23 mouse cellular contexts compared by ENCODE assay signal in genomic region chr1:176123781-176124180, GRCm38 (mm10).
DNase-seq lines count a peak whose midpoint lies in the region; ATAC-seq and TF ChIP-seq lines count a peak whose summit lies in the region.
"Had no signal": no experiment of that assay in that cellular context is flagged by ENCODE, and none has a peak within 500 bp of the region (broad histone marks: within the 10 kb centered on the region; RNA-seq: fewer than 3 reads in every experiment).

No protein-coding gene starts in this region.

- no peak overlapping the region for H3K4me3 ChIP-seq in heart, embryonic 12.5 days
- no peak overlapping the region for H3K4me3 ChIP-seq in heart, adult 2 months
- no peak overlapping the region for H3K4me3 ChIP-seq in heart, embryonic 15.5 days
- no peak overlapping the region for H3K4me3 ChIP-seq in lung, embryonic 14.5 days (ENCODE audit: low read depth, low read length)
- H3K4me3 ChIP-seq: forebrain, embryonic 10.5 days; forebrain, embryonic 13.5 days; hindbrain, embryonic 10.5 days; hindbrain, embryonic 13.5 days; intestine, embryonic 15.5 days had no signal

- no peak overlapping the region for H3K9ac ChIP-seq in heart, embryonic 12.5 days
- H3K9ac ChIP-seq in heart, adult 2 months (ENCODE audit: low read depth, low read length), result no peak overlapping the region
- no peak overlapping the region for H3K9ac ChIP-seq in heart, embryonic 15.5 days
- H3K9ac ChIP-seq in lung, embryonic 14.5 days, result no peak overlapping the region
- H3K9ac ChIP-seq: forebrain, embryonic 13.5 days; hindbrain, embryonic 13.5 days; intestine, embryonic 15.5 days had no signal

- H3K27ac ChIP-seq in heart, embryonic 12.5 days (ENCODE audit: poor library complexity, severe bottlenecking), result no peak overlapping the region
- H3K27ac ChIP-seq in heart, adult 2 months, result no peak overlapping the region
- H3K27ac ChIP-seq in heart, embryonic 15.5 days, result no peak overlapping the region
- H3K27ac ChIP-seq in lung, embryonic 14.5 days (ENCODE audit: low read depth), result no peak overlapping the region
- H3K27ac ChIP-seq: forebrain, embryonic 10.5 days; forebrain, embryonic 13.5 days; hindbrain, embryonic 10.5 days; hindbrain, embryonic 13.5 days; intestine, embryonic 15.5 days had no signal

- H3K9me3 ChIP-seq in heart, embryonic 12.5 days (replicated peaks), result 0 out of 2 replicates have a peak, but pooled peaks cover 5% of the 10 kb centered on the region
- no peaks in the 10 kb centered on the region for H3K9me3 ChIP-seq in heart, embryonic 15.5 days (replicated peaks)
- no peaks in the 10 kb centered on the region for H3K9me3 ChIP-seq in lung, embryonic 14.5 days (ENCODE audit: low read depth, low read length)
- H3K9me3 ChIP-seq: forebrain, embryonic 10.5 days; forebrain, embryonic 13.5 days; hindbrain, embryonic 10.5 days; hindbrain, embryonic 13.5 days; intestine, embryonic 15.5 days had no signal

- peaks cover 66% of the 10 kb centered on the region for H3K27me3 ChIP-seq in heart, embryonic 12.5 days (replicated peaks)
- H3K27me3 ChIP-seq in heart, adult 2 months (ENCODE audit: control insufficient read depth, insufficient read depth, low read length), result no peaks in the 10 kb centered on the region
- H3K27me3 ChIP-seq in heart, embryonic 15.5 days, result peaks cover 49% of the 10 kb centered on the region
- H3K27me3 ChIP-seq in lung, embryonic 14.5 days (ENCODE audit: insufficient read depth, low read length), result no peaks in the 10 kb centered on the region
- H3K27me3 ChIP-seq: forebrain, embryonic 13.5 days; hindbrain, embryonic 13.5 days; intestine, embryonic 15.5 days had no signal

- peaks cover 16% of the 10 kb centered on the region for H3K4me1 ChIP-seq in heart, embryonic 12.5 days (replicated peaks)
- no peaks in the 10 kb centered on the region for H3K4me1 ChIP-seq in heart, adult 2 months (ENCODE audit: control insufficient read depth, insufficient read depth, low read length)
- H3K4me1 ChIP-seq in heart, embryonic 15.5 days (replicated peaks), result peaks cover 12% of the 10 kb centered on the region
- H3K4me1 ChIP-seq in lung, embryonic 14.5 days (ENCODE audit: insufficient read depth), result no peaks in the 10 kb centered on the region
- H3K4me1 ChIP-seq: forebrain, embryonic 10.5 days; forebrain, embryonic 13.5 days; hindbrain, embryonic 10.5 days; intestine, embryonic 15.5 days had no signal

- H3K79me2 ChIP-seq in heart, adult 2 months (replicated peaks; ENCODE audit: control insufficient read depth, insufficient read depth, low read length), result no peaks in the 10 kb centered on the region; the same call in 1 of the 2 replicates

- TF ChIP-seq CTCF in heart, adult 2 months (IDR thresholded peaks at IDR 0.05), result no peak
- TF ChIP-seq CTCF in lung, embryonic 14.5 days (IDR thresholded peaks at IDR 0.05; ENCODE audit: low read depth), result no peak

- intact Hi-C loops in heart, adult 2 months (cut with DNase I), result no loop called here

- WGBS in heart, embryonic 12.5 days, result 9% methylated on average over 2 of the region's 2 CpGs
- WGBS in heart, adult 2 months, result 18% methylated on average over 2 of the region's 2 CpGs
- WGBS in heart, embryonic 15.5 days, result 16% methylated on average over 2 of the region's 2 CpGs
- WGBS in lung, embryonic 14.5 days, result 22% methylated on average over 2 of the region's 2 CpGs

- no peak for TF ChIP-seq POLR2A in heart, adult 2 months (IDR thresholded peaks at IDR 0.05; ENCODE audit: insufficient read depth, low read depth, low read length)

- H3K4me2 ChIP-seq in heart, embryonic 12.5 days, result no peak overlapping the region
- peak overlapping the region; percentile 41; the same call in 1 of the 2 replicates for H3K4me2 ChIP-seq in heart, embryonic 15.5 days
- H3K4me2 ChIP-seq in lung, embryonic 14.5 days, result no peak overlapping the region
- H3K4me2 ChIP-seq: forebrain, embryonic 13.5 days; hindbrain, embryonic 13.5 days; intestine, embryonic 15.5 days had no signal

- no peak for TF ChIP-seq EP300 in heart, adult 2 months (IDR thresholded peaks at IDR 0.05; ENCODE audit: insufficient read depth, low read depth, low read length)

- H3K36me3 ChIP-seq in heart, embryonic 12.5 days, result no peaks in the 10 kb centered on the region
- no peaks in the 10 kb centered on the region for H3K36me3 ChIP-seq in heart, adult 2 months (ENCODE audit: control insufficient read depth, insufficient read depth, low read length)
- H3K36me3 ChIP-seq in heart, embryonic 15.5 days, result no peaks in the 10 kb centered on the region
- H3K36me3 ChIP-seq in lung, embryonic 14.5 days (ENCODE audit: insufficient read depth), result no peaks in the 10 kb centered on the region
- H3K36me3 ChIP-seq: forebrain, embryonic 10.5 days; hindbrain, embryonic 10.5 days; hindbrain, embryonic 13.5 days; intestine, embryonic 15.5 days had no signal

- DNase-seq in heart, adult 2 months, result no peak
- no peak for DNase-seq in heart, adult 18-20 months
- peak; percentile 46 for DNase-seq in lung, embryonic 14.5 days
- no peak for DNase-seq in lung, postnatal 4 days
- DNase-seq: adrenal gland, adult 2 months; adrenal gland, postnatal 14 days; cerebellum, adult 11 months; cerebellum, adult 8-10 months; cerebellum, postnatal 14 days; gastrocnemius, postnatal 10 days; gastrocnemius, postnatal 36 days; kidney, adult 11 months; kidney, adult 8-10 months had no signal

- ATAC-seq in heart, embryonic 12.5 days (ENCODE audit: insufficient number of reproducible peaks, low FRiP score), result 0 out of 2 replicates have a peak, but pooled peaks have one; percentile 64
- no peak; the same call in 1 of the 2 replicates for ATAC-seq in heart, embryonic 15.5 days (replicated peaks; ENCODE audit: insufficient number of reproducible peaks, insufficient read depth, low FRiP score, low read depth)
- ATAC-seq in lung, embryonic 14.5 days (ENCODE audit: insufficient read depth), result peak; percentile 58; the same call in 1 of the 2 replicates
- ATAC-seq: CD4-positive, CD25-positive, alpha-beta regulatory T cell, adult 4 months; forebrain, embryonic 13.5 days; forebrain, embryonic 16.5 days; hindbrain, embryonic 16.5 days; intestine, embryonic 15.5 days had no signal
